Mouse (Mus musculus): ENCODE measurements at regions not wholly inside any gene's neighbourhood (a gene's known extent, or its start where the extent isn't known, plus 50 kb on each side); places are given as distances from the start of the nearest gene placed in this dataset.

GRCm38 (mm10) chr10:29635828-29636227, 100.2 kb upstream of the Rspo3 start:
- no peak for DNase-seq

GRCm38 (mm10) chr10:29595455-29595854, 59.8 kb upstream of the Rspo3 start:
- DNase-seq = no peak

GRCm38 (mm10) chr10:29594969-29595368, 59.3 kb upstream of the Rspo3 start:
- DNase-seq = no peak

- no peak for DNase-seq
These were observed 57.2 kb upstream of the Rspo3 start for GRCm38 (mm10) chr10:29592906-29593305.

GRCm38 (mm10) chr10:29590187-29590586, 54.5 kb upstream of the Rspo3 start:
- DNase-seq = no peak

- no peak for DNase-seq
These were observed 54.1 kb upstream of the Rspo3 start for GRCm38 (mm10) chr10:29589739-29590138.
